Mouse (Mus musculus) forebrain, embryonic 13.5 days (tissue): ENCODE results near the gene Pyroxd1. TPM values are rescaled to one million over a fixed set of nuclear protein-coding genes. Genes with fewer than 3 reads are reported as not detected.

ENCODE experiments used
- ATAC-seq: fragments of 200-750 bp; cut with Nextera tagmentation; 2 replicates; pipeline ENCODE4 v1.8.0; 2017
- H3K27ac ChIP-seq: fragments of 300-500 bp; sonication (generic); 2 replicates; pipeline ENCODE4 v1.5.1; 2015; ENCODE audit warnings: inconsistent platforms, mild to moderate bottlenecking, moderate library complexity
- H3K27me3 ChIP-seq: fragments of 300-500 bp; sonication (generic); 2 replicates; pipeline ENCODE4 v1.6.1; 2015; ENCODE audit warnings: mild to moderate bottlenecking, inconsistent platforms
- H3K36me3 ChIP-seq: fragments of 300-500 bp; sonication (generic); 2 replicates; pipeline ENCODE4 v1.6.1; 2015; ENCODE audit warnings: mild to moderate bottlenecking, inconsistent platforms; ENCODE audit not compliant: poor library complexity, severe bottlenecking
- H3K4me1 ChIP-seq: fragments of 300-500 bp; sonication (generic); 2 replicates; pipeline ENCODE4 v1.6.1; 2015; ENCODE audit warnings: inconsistent platforms
- H3K4me2 ChIP-seq: fragments of 300-500 bp; sonication (generic); 2 replicates; pipeline ENCODE4 v1.6.1; 2015; ENCODE audit warnings: inconsistent platforms, mild to moderate bottlenecking, moderate library complexity
- H3K4me3 ChIP-seq: fragments of 300-500 bp; sonication (generic); 2 replicates; pipeline ENCODE4 v1.5.1; 2015; ENCODE audit warnings: mild to moderate bottlenecking, inconsistent platforms
- H3K9ac ChIP-seq: fragments of 300-500 bp; sonication (generic); 2 replicates; pipeline ENCODE4 v1.6.1; 2015; ENCODE audit warnings: mild to moderate bottlenecking, inconsistent platforms
- H3K9me3 ChIP-seq: fragments of 300-500 bp; sonication (generic); replicated peaks from 2 replicates; pipeline ENCODE4 v1.6.1; 2016; ENCODE audit warnings: inconsistent platforms
- WGBS: fragments of 180-500 bp; shearing (Covaris S2); methylation state at CpG from one replicate; pipeline ENCODE4 v1.1.7; 2015; 5-methylcytosine and 5-hydroxymethylcytosine counted together
- polyA plus RNA-seq: library from polyadenylated mRNA; unstranded; fragments of >200 nt; fragmentation: Nextera tagmentation; extraction: Ambion mirVana; gene quantifications from 2 replicates; pipeline ENCODE4 v1.2.1, GENCODE M21; 2015

Gene Pyroxd1
- polyA plus RNA-seq, 1 experiment from 2014 or later: 22.0 TPM

DNA sequence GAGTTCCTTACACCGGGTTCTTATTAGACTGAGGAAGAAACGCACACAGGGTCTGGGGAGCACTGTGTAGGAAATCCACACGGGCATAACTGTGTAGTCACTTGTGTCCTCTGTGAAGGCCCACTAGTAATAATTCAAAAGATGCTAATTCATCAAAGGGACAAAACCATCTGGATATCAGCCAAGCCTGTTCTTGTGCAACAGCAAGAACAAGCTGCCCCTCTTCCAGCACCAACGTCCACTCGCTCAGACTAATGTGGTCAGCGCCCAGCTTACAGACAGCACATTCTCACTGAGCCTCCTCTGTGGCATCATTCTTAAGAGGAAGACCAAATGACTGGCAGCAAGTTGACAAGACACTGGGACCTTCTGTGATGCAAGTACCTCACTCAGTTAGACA lies 34.5 kb downstream of the Pyroxd1 start:
- ATAC-seq: no peak
- Histone ChIP-seq H3K27me3 (no peaks in the 10 kb centered on the region), H3K9ac (no peak overlapping the region), H3K9me3 (no peaks in the 10 kb centered on the region), H3K27ac (no peak overlapping the region), H3K4me1 (no peaks in the 10 kb centered on the region), H3K4me2 (no peak overlapping the region), H3K36me3 (peaks cover 21% of the 10 kb centered on the region), H3K4me3 (no peak overlapping the region)
- 95% methylated on average over 6 of the region's 6 CpGs for WGBS

DNA sequence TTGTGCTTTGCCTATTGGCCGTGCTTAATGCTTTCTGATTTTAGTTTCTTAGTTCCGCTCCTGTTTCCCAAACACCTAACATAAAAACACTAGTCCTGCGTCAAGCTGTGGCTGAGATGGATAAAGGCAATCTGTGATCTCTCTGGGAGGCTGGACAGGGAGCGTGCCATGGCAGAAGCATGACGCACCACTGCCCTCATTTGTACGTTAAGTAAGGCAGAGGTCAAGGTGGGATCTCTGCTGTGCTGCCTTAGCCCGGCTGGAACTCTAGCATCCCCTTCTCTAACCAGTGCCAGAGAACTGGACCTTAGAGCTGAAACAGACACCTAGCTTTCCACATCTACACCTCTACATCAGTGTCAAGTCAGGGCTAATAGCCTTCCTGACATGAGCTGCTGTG lies 36.2 kb downstream of the Pyroxd1 start:
- 93% methylated on average over 7 of the region's 7 CpGs for WGBS

DNA sequence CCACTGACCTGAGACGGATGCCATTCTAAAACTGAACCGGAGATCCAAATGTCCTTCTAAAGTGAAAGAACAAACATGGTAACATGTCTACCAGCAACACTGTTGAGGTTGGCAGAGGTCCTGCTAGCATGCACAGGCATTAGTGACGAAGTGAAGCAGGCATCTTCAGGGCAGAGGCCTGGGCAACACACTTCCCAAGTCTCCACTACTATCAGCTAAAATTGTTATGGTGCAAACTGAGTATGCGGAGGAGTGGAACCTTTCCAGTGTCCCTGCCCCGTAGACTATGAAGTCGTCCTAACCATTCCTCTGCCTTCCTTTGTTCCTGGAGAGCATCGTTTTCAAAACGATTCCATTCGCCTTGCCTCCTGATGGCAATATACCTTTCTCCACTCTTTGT lies 39.1 kb downstream of the Pyroxd1 start:
- no peak for ATAC-seq
- Histone ChIP-seq H3K4me1 (peaks cover 26% of the 10 kb centered on the region), H3K27ac (no peak overlapping the region), H3K27me3 (no peaks in the 10 kb centered on the region), H3K4me3 (no peak overlapping the region), H3K36me3 (no peaks in the 10 kb centered on the region), H3K4me2 (no peak overlapping the region), H3K9me3 (no peaks in the 10 kb centered on the region), H3K9ac (no peak overlapping the region)
- WGBS: 94% methylated on average over 9 of the region's 9 CpGs

More for the DNA sequence above, 36.2 kb downstream of the Pyroxd1 start:
- H3K9me3 ChIP-seq: no peaks in the 10 kb centered on the region
- H3K9ac ChIP-seq: no peak overlapping the region
- peaks cover 5% of the 10 kb centered on the region for H3K36me3 ChIP-seq
- no peak overlapping the region for H3K4me3 ChIP-seq
- peaks cover 7% of the 10 kb centered on the region for H3K4me1 ChIP-seq
- no peaks in the 10 kb centered on the region for H3K27me3 ChIP-seq
- no peak overlapping the region for H3K27ac ChIP-seq
- no peak overlapping the region for H3K4me2 ChIP-seq
- ATAC-seq: no peak

DNA sequence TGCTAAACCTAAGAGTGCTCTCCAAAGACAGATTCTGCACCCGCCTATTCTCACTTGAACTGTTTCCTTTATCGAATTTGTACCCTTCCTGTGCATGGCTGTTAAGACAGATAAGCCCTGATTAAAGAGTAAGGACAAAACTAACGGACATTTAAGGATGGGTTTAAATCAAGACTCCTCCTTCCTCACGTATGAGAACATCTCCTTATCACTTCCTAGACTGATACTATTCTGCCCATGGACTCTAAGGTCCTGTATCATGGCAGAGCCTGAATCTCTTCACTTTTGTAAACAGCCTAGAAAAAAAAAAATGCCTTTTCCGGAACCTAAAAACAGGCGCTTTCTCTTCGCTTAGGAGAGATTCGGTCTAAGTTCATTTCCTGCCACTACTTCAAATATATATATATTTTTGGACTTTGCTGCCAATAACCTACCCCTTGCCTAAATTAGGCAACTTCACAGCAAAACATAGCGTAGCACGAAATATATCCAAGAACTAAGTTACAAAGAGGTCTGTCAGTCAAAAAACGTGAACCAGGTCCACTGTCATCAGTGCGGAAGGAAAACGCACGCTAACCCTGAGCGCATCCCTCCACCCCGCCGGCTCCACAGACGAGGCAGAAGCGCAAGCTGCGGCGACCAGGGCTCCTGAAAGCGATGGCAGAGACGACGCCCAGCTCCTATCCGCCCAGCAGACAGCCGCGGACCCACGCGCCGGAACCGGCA lies 41.0 kb downstream of the Pyroxd1 start:
- Histone ChIP-seq H3K4me3 (peak overlapping the region; percentile 98), H3K9me3 (no peaks in the 10 kb centered on the region), H3K4me1 (peaks cover 26% of the 10 kb centered on the region), H3K9ac (peak overlapping the region; percentile 71), H3K36me3 (no peaks in the 10 kb centered on the region), H3K27me3 (no peaks in the 10 kb centered on the region), H3K27ac (no peak overlapping the region), H3K4me2 (peak overlapping the region; percentile 74)
- peak; percentile 81 for ATAC-seq
- 6% methylated on average over 31 of the region's 31 CpGs for WGBS

DNA sequence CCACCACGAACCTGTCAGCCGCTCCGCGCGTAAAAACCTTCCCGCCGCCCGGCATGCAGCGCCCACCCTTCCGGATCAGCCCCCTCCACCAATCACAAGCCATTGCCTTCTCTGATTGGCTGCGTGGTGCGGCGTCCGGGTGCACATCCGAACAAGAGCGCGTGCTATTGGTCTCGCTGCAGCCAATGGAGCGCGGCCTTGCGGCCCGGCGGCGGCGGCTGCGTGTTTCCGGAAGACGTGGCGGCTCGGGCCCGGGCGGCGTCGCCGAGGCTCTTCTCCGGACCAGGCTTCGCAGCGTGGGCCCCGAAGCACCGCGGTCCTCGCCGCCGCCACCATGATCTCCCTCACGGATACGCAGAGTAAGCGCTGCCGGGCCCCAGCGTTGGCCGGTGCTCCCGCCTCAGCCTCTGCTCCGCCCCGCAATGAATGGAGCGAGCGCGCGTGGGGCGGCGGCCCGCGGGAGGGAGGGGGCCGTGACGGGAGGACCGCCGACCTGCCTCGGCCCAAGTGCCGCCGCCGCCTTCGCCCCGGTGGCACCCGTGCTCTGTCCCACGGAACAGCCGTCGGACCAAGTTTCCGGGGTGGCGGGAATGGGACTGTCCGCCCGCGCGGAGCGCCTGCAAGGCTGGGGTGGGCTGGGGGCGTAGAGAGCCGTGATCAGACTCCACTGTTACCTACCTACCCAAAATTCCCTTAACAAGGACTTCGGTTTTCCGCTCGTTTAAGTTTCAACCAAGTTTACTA lies 41.7 kb downstream of the Pyroxd1 start, which contains the start of the genes Recql and Golt1b:
Recql (minus strand) TSS at position 77 of the 744 bp plus-strand sequence.
Golt1b (plus strand) TSS at position 211 of the 744 bp plus-strand sequence.
- H3K4me1 ChIP-seq: peaks cover 26% of the 10 kb centered on the region
- H3K9me3 ChIP-seq: no peaks in the 10 kb centered on the region
- under 1% methylated on average over 76 of the region's 87 CpGs for WGBS
- peak; percentile 100 for ATAC-seq
- peak within 1 kb of the TSS; percentile 87 for H3K4me2 ChIP-seq
- peak within 1 kb of the TSS; percentile 98 for H3K4me3 ChIP-seq
- no peaks in the 10 kb centered on the region for H3K36me3 ChIP-seq
- 0 out of 2 replicates have a peak within 1 kb of the TSS, but pooled peaks have one; percentile 14 for H3K27ac ChIP-seq
- no peaks in the 10 kb centered on the region for H3K27me3 ChIP-seq
- peak within 1 kb of the TSS; percentile 84 for H3K9ac ChIP-seq

DNA sequence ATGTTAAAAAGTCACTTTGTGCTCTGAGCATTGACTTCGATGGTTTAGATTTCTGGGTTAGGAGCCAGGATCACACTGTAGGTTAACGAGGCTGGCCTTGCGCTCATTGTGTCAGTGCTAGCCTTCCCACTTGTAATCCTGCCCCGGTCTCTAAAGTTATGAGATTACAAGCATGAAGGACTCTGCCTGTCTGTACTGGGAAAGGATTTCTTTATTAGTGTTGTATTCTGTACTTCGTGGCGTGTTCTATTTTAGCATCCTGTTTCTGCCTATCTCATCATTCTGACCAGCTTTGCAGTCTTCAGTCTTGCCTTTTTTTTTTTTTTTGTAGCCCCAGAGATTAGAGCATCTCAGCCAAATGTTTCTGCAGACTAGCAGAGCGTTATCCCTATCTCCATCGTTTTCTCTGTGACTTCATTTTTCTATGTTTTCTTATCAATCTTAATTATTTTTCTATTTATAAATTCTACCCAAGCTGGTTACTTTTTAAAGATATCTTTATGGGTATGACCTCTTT lies 42.4 kb downstream of the Pyroxd1 start:
- WGBS: 21% methylated on average over 8 of the region's 8 CpGs

DNA sequence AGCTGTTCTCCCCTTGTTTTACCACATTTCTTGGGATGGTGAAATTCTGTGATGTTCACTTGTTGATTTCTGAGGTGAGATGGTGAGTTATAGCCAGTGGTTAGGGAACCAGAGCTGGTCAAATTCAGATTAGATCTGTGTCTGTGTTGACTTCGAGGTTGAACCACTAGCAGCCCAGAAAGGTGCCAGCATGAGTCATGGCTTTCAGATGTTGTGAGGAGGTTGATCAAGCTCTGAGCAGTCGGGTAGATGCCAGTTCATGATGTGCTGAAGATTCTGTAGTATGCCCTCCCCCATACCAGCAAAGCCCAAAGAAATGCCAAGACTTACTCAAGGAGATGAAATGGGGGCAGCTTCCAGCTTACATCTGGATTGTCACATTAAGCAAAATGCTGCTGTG lies 43.6 kb downstream of the Pyroxd1 start:
- Histone ChIP-seq H3K4me3 (no peak overlapping the region), H3K27ac (no peak overlapping the region), H3K9me3 (no peaks in the 10 kb centered on the region), H3K9ac (no peak overlapping the region), H3K27me3 (no peaks in the 10 kb centered on the region), H3K4me1 (peaks cover 26% of the 10 kb centered on the region), H3K4me2 (no peak overlapping the region), H3K36me3 (peaks cover 11% of the 10 kb centered on the region)
- no peak for ATAC-seq
- WGBS: 82% methylated on average over 2 of the region's 2 CpGs

More for the DNA sequence above, 42.4 kb downstream of the Pyroxd1 start:
- Histone ChIP-seq H3K9ac (peak overlapping the region; percentile 84), H3K27ac (no peak overlapping the region), H3K4me3 (peak overlapping the region; percentile 98), H3K36me3 (no peaks in the 10 kb centered on the region), H3K4me1 (peaks cover 26% of the 10 kb centered on the region), H3K27me3 (no peaks in the 10 kb centered on the region), H3K9me3 (no peaks in the 10 kb centered on the region), H3K4me2 (peak overlapping the region; percentile 87)
- ATAC-seq: no peak

DNA sequence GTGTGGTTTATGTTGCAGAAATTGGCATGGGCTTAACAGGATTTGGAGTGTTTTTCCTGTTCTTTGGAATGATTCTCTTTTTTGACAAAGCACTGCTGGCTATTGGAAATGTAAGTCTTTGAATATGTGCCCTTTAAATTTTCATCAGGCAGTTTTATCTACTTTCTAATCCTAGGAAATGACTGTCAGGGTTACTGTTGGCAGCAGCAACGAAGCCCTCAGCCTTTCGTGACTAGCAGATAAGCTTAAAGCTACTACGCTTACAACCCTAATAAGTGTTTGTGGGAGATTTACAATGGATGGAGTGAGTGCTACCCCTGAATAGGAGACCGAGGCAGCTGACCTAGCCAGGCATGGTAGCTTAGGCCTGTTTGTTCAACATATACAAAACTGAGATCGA lies 46.9 kb downstream of the Pyroxd1 start:
- Histone ChIP-seq H3K4me2 (no peak overlapping the region), H3K36me3 (peaks cover 36% of the 10 kb centered on the region), H3K27me3 (no peaks in the 10 kb centered on the region), H3K9me3 (no peaks in the 10 kb centered on the region), H3K27ac (no peak overlapping the region), H3K9ac (no peak overlapping the region), H3K4me1 (peaks cover 19% of the 10 kb centered on the region), H3K4me3 (no peak overlapping the region)
- WGBS: 93% methylated on average over 5 of the region's 5 CpGs
- ATAC-seq: no peak

DNA sequence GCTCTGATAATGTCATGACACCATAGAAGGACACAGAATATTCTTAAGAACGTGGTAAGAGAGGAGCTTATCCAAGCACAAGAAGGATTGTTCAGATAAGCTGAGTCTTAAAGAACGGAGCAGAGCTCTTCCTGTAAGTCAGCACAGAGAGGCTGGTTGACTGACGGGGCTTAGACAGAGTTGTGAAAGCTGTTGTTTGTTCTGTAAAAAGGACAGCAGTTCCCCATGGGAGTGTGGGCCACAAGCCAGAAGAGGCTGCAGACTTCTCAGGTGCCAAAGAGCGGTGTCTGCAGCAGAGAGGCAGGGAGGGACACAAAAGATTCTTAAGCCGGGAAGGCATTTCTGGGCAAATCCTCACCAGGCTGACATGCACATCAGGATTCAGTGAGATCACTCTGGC lies 49.2 kb downstream of the Pyroxd1 start:
- Histone ChIP-seq H3K9me3 (no peaks in the 10 kb centered on the region), H3K27ac (no peak overlapping the region), H3K4me2 (no peak overlapping the region), H3K4me3 (no peak overlapping the region), H3K4me1 (no peaks in the 10 kb centered on the region), H3K36me3 (peaks cover 36% of the 10 kb centered on the region), H3K27me3 (no peaks in the 10 kb centered on the region), H3K9ac (no peak overlapping the region)
- ATAC-seq: no peak
- 82% methylated on average over 5 of the region's 5 CpGs for WGBS

DNA sequence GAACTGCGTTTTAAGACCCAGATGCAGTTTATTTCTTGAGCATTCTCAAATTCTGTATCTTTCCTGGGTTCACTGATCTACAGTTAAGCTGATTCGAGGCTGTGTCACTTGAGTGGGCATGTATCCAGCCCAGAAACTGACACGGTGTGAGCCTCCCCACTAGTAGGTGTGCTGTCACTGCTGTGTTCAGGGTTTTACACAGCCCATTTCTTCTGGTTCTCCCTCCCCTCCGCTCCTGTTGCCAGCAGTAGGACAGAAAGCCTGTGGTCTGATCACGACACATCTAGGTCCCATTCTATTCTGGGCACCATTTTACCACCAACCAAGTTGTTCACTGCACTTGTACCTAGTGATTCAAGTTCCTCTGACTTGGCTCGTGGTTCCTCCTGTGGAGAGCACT lies 50.3 kb downstream of the Pyroxd1 start:
- no peak for ATAC-seq
- H3K9me3 ChIP-seq: no peaks in the 10 kb centered on the region
- H3K9ac ChIP-seq: no peak overlapping the region
- no peaks in the 10 kb centered on the region for H3K4me1 ChIP-seq
- no peak overlapping the region for H3K27ac ChIP-seq
- no peak overlapping the region for H3K4me3 ChIP-seq
- WGBS: 94% methylated on average over 6 of the region's 6 CpGs
- no peak overlapping the region for H3K4me2 ChIP-seq
- H3K36me3 ChIP-seq: peaks cover 45% of the 10 kb centered on the region
- no peaks in the 10 kb centered on the region for H3K27me3 ChIP-seq

DNA sequence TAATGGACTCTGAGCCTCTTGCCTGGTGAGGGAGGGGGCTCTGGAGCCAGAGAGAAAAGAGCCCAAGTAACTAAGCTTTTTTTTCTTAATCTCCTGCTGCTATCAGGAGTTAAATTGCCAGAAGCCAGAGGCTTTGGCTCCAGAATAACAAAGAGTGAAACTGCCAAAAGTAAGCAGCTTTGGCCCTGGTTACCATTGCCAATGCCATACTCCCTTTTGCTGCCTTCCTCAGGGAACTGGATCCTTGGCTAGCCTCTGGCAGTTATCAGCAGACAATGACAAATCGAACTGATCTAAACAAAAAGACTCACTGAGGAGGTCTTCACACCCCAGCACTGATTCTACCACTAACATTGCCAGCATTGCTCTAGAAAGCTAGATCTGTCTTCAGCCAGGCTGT lies 65.7 kb downstream of the Pyroxd1 start:
- WGBS: 8% methylated on average over 1 of the region's 1 CpGs
- H3K27me3 ChIP-seq: peaks cover 38% of the 10 kb centered on the region
- H3K4me2 ChIP-seq: no peak overlapping the region
- no peak overlapping the region for H3K4me3 ChIP-seq
- H3K9ac ChIP-seq: no peak overlapping the region
- H3K27ac ChIP-seq: no peak overlapping the region
- H3K36me3 ChIP-seq: no peaks in the 10 kb centered on the region
- H3K4me1 ChIP-seq: 0 out of 2 replicates have a peak, but pooled peaks cover 5% of the 10 kb centered on the region
- H3K9me3 ChIP-seq: no peaks in the 10 kb centered on the region
- ATAC-seq: no peak
